ENCODE assay signal across 24 mouse cellular contexts in the genomic region with DNA sequence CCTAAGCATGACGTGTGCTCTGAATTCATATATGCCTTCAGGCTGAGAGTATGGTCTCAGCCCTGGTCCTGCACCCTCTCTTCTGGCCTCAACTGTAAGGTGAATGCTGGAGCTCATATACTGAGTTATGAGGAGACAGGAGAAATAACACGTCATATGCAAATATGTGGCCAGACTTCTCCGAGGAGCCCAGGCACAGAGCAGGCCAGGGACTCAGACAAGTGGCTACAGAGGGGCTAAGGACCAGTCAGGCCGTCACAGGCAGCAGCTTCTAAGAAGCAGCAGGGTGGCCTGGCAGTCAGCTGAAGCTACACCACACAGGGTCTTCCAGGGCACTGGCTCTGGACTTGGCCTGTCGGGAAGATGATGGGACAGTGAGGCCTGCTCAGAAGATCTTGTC. TPM values are rescaled to one million over a fixed set of nuclear protein-coding genes. Genes with fewer than 3 reads are reported as not detected.
DNase-seq lines count a peak whose midpoint lies in the region; ATAC-seq and TF ChIP-seq lines count a peak whose summit lies in the region.
"Had no signal": no experiment of that assay in that cellular context is flagged by ENCODE, and none has a peak within 500 bp of the region (broad histone marks: within the 10 kb centered on the region; RNA-seq: fewer than 3 reads in every experiment).

No protein-coding gene starts in this region.

- TF ChIP-seq POLR2A in bone marrow, adult 2 months (IDR thresholded peaks at IDR 0.05; ENCODE audit: borderline replicate concordance, control insufficient read depth, low read depth, low read length): no peak

- no peaks in the 10 kb centered on the region; the same call in 1 of the 2 replicates for H3K4me1 ChIP-seq in liver, embryonic 15.5 days (replicated peaks)
- H3K4me1 ChIP-seq in bone marrow, adult 2 months (ENCODE audit: control insufficient read depth, insufficient read depth, low read length): peaks cover 9% of the 10 kb centered on the region
- no peaks in the 10 kb centered on the region for H3K4me1 ChIP-seq in hindbrain, embryonic 11.5 days (replicated peaks; ENCODE audit: control insufficient read depth, insufficient read depth, low read length)
- H3K4me1 ChIP-seq: forebrain, embryonic 13.5 days; forebrain, embryonic 15.5 days had no signal

- no peak for ATAC-seq in liver, embryonic 15.5 days (ENCODE audit: insufficient read depth)
- ATAC-seq in erythroid progenitor cell, adult 5-6 weeks (replicated peaks; ENCODE audit: low FRiP score, poor library complexity, severe bottlenecking): no peak
- no peak for ATAC-seq in hindbrain, embryonic 11.5 days (ENCODE audit: low FRiP score)
- ATAC-seq: forebrain, embryonic 13.5 days; forebrain, embryonic 15.5 days; forebrain, postnatal 0 days had no signal

- TF ChIP-seq CTCF in bone marrow, adult 2 months (IDR thresholded peaks at IDR 0.05; ENCODE audit: control insufficient read depth, insufficient read depth, low read length): no peak

- H3K27ac ChIP-seq in liver, embryonic 15.5 days (replicated peaks): 0 out of 2 replicates have a peak overlapping the region, but pooled peaks have one; percentile 19
- H3K27ac ChIP-seq in bone marrow, adult 2 months (ENCODE audit: control insufficient read depth, insufficient read depth, low read depth, low read length, poor library complexity): peak overlapping the region; percentile 67
- 0 out of 2 replicates have a peak overlapping the region, but pooled peaks have one; percentile 17 for H3K27ac ChIP-seq in macrophage
- no peak overlapping the region for H3K27ac ChIP-seq in hindbrain, embryonic 11.5 days (ENCODE audit: low read depth, low read length)
- H3K27ac ChIP-seq: embryonic facial prominence, embryonic 13.5 days; embryonic facial prominence, embryonic 15.5 days; forebrain, embryonic 13.5 days; forebrain, embryonic 15.5 days had no signal

- 54% methylated on average over 5 of the region's 5 CpGs for WGBS in liver, embryonic 15.5 days (ENCODE audit: insufficient replicate concordance)
- WGBS in bone marrow, adult 2 months: 56% methylated on average over 5 of the region's 5 CpGs
- whole genome bisulfite sequencing in macrophage (ENCODE audit: missing documents): 73% methylated on average over 5 of the region's 5 CpGs
- 84% methylated on average over 5 of the region's 5 CpGs for WGBS in hindbrain, embryonic 11.5 days

- DNase-seq in liver: no peak
- DNase-seq in A20 (ENCODE audit: low read depth, low spot score): peak; percentile 86
- DNase-seq in hindbrain, embryonic 11.5 days (ENCODE audit: low spot score): no peak
- DNase-seq: adrenal gland, adult 2 months; adrenal gland, postnatal 10 days; adrenal gland, postnatal 25 days; cerebellum, adult 11 months; cerebellum, adult 18-20 months; cerebellum, adult 8-10 months; cerebellum, adult 9-11 months; cerebellum, postnatal 36 days; embryo, embryonic 11 days; forebrain, postnatal 0 days had no signal

- H3K9ac ChIP-seq in liver, embryonic 15.5 days: no peak overlapping the region
- no peak overlapping the region for H3K9ac ChIP-seq in hindbrain, embryonic 11.5 days (ENCODE audit: low read depth, low read length)
- H3K9ac ChIP-seq: embryonic facial prominence, embryonic 13.5 days; embryonic facial prominence, embryonic 15.5 days; forebrain, embryonic 13.5 days; forebrain, embryonic 15.5 days; forebrain, postnatal 0 days had no signal

- no peaks in the 10 kb centered on the region for H3K79me2 ChIP-seq in macrophage (ENCODE audit: inconsistent target)

- H3K4me3 ChIP-seq in liver, embryonic 15.5 days (replicated peaks): no peak overlapping the region
- H3K4me3 ChIP-seq in bone marrow, adult 2 months (replicated peaks; ENCODE audit: control insufficient read depth, low read depth, low read length): no peak overlapping the region
- no peak overlapping the region for H3K4me3 ChIP-seq in macrophage (ENCODE audit: inconsistent target)
- no peak overlapping the region for H3K4me3 ChIP-seq in hindbrain, embryonic 11.5 days (ENCODE audit: low read depth, low read length)
- H3K4me3 ChIP-seq: embryonic facial prominence, embryonic 13.5 days; embryonic facial prominence, embryonic 15.5 days; erythroblast, embryonic 14.5 days; forebrain, embryonic 13.5 days; forebrain, embryonic 15.5 days had no signal

- no peak overlapping the region for H3K4me2 ChIP-seq in liver, embryonic 15.5 days
- no peak overlapping the region for H3K4me2 ChIP-seq in hindbrain, embryonic 11.5 days (replicated peaks; ENCODE audit: low read depth, low read length)
- H3K4me2 ChIP-seq: embryonic facial prominence, embryonic 13.5 days; embryonic facial prominence, embryonic 15.5 days; forebrain, embryonic 13.5 days; forebrain, embryonic 15.5 days had no signal

- peaks cover 5% of the 10 kb centered on the region for H3K27me3 ChIP-seq in liver, embryonic 15.5 days
- no peaks in the 10 kb centered on the region for H3K27me3 ChIP-seq in hindbrain, embryonic 11.5 days (ENCODE audit: control insufficient read depth, insufficient read depth, low read length)
- H3K27me3 ChIP-seq: embryonic facial prominence, embryonic 13.5 days; embryonic facial prominence, embryonic 15.5 days; forebrain, embryonic 13.5 days; forebrain, embryonic 15.5 days had no signal

- H3K36me3 ChIP-seq in liver, embryonic 15.5 days (replicated peaks): no peaks in the 10 kb centered on the region
- no peaks in the 10 kb centered on the region for H3K36me3 ChIP-seq in macrophage (ENCODE audit: inconsistent target)
- peaks cover 3% of the 10 kb centered on the region; the same call in 1 of the 2 replicates for H3K36me3 ChIP-seq in hindbrain, embryonic 11.5 days (ENCODE audit: control insufficient read depth, insufficient read depth, low read length)

- no peaks in the 10 kb centered on the region for H3K9me3 ChIP-seq in liver, embryonic 15.5 days (replicated peaks)
- no peaks in the 10 kb centered on the region for H3K9me3 ChIP-seq in hindbrain, embryonic 11.5 days (ENCODE audit: control insufficient read depth, low read length)
- H3K9me3 ChIP-seq: embryonic facial prominence, embryonic 15.5 days; forebrain, embryonic 13.5 days; forebrain, embryonic 15.5 days; G1E had no signal

RNA-seq across cellular contexts. Expression of a gene that starts 16.4 kb away (rescaled TPM):
- polyA plus RNA-seq in liver, embryonic 15.5 days (2015; fragmentation: Nextera tagmentation; extraction: Ambion mirVana): 0.59 and 0.68 TPM in 2 replicates
- polyA plus RNA-seq in bone marrow, adult 2 months (2011; ENCODE audit: insufficient read depth, insufficient read length, low replicate concordance, missing spikeins): 8.4 and 15.7 TPM in 2 replicates
- total RNA-seq in macrophage (2018; cell fraction: chromatin; rRNA removed): 10 to 100 TPM in 19 of 26 experiments, 1 to 10 TPM in 7; 2.7 to 65.4 (median 28.0) TPM
- 10 to 100 TPM in 17 of 26 experiments, 1 to 10 TPM in 9; 4.2 to 20.5 (median 11.6) TPM for total RNA-seq in macrophage (2018; cell fraction: cytosol; rRNA removed)
- 10 to 100 TPM in 23 of 26 experiments, 1 to 10 TPM in 3; 4.8 to 46.3 (median 24.7) TPM for total RNA-seq in macrophage (2018; cell fraction: nucleus; rRNA removed)
- 6.5 to 10.7 TPM (median 10.4 TPM) in 3 replicates for polyA plus RNA-seq in macrophage (2018)
- 0.84 and 1.4 TPM in 2 replicates for total RNA-seq in erythroid progenitor cell, adult 5-6 weeks (2015; ENCODE audit: low replicate concordance)
- total RNA-seq in erythroid progenitor cell, adult 5-6 weeks (2017; ENCODE audit: low replicate concordance): 0.26 and 0.53 TPM in 2 replicates
- 1.9 TPM in 2 replicates for polyA plus RNA-seq in hindbrain, embryonic 11.5 days (2014; fragmentation: Nextera tagmentation; extraction: Ambion mirVana)
- polyA plus RNA-seq: C2C12, G1E had no signal

RNA-seq across cellular contexts. Expression of a gene that starts 23.3 kb away (rescaled TPM):
- polyA plus RNA-seq in liver, embryonic 15.5 days (2015; fragmentation: Nextera tagmentation; extraction: Ambion mirVana): 4.2 and 4.6 TPM in 2 replicates
- 14.3 and 19.8 TPM in 2 replicates for polyA plus RNA-seq in bone marrow, adult 2 months (2011; ENCODE audit: insufficient read depth, insufficient read length, low replicate concordance, missing spikeins)
- 10 to 100 TPM in 18 of 26 experiments, 1 to 10 TPM in 8; 2.3 to 49.0 (median 19.7) TPM for total RNA-seq in macrophage (2018; cell fraction: chromatin; rRNA removed)
- total RNA-seq in macrophage (2018; cell fraction: cytosol; rRNA removed): 10 to 100 TPM in 2 of 26 experiments, 1 to 10 TPM in 24; 3.4 to 11.6 (median 5.4) TPM
- total RNA-seq in macrophage (2018; cell fraction: nucleus; rRNA removed): 10 to 100 TPM in 12 of 26 experiments, 1 to 10 TPM in 14; 1.4 to 22.6 (median 9.3) TPM
- polyA plus RNA-seq in macrophage (2018): 5.6 to 6.3 TPM (median 5.7 TPM) in 3 replicates
- 3.2 TPM in 1 of 2 replicates, not detected in the other for total RNA-seq in erythroid progenitor cell, adult 5-6 weeks (2015; ENCODE audit: low replicate concordance)
- total RNA-seq in erythroid progenitor cell, adult 5-6 weeks (2017; ENCODE audit: low replicate concordance): 0.51 and 2.3 TPM in 2 replicates
- polyA plus RNA-seq in hindbrain, embryonic 11.5 days (2014; fragmentation: Nextera tagmentation; extraction: Ambion mirVana): 24.2 and 24.6 TPM in 2 replicates

RNA-seq across cellular contexts. Expression of a gene that starts 35.2 kb away (rescaled TPM):
- polyA plus RNA-seq in liver, embryonic 15.5 days (2015; fragmentation: Nextera tagmentation; extraction: Ambion mirVana): 6.0 and 7.6 TPM in 2 replicates
- polyA plus RNA-seq in bone marrow, adult 2 months (2011; ENCODE audit: insufficient read depth, insufficient read length, low replicate concordance, missing spikeins): 8.6 and 24.6 TPM in 2 replicates
- 10 to 100 TPM; 18.9 to 100.0 (median 57.5) TPM for total RNA-seq in macrophage (2018; cell fraction: chromatin; rRNA removed)
- 10 to 100 TPM in 16 of 26 experiments, 1 to 10 TPM in 10; 4.0 to 15.5 (median 11.0) TPM for total RNA-seq in macrophage (2018; cell fraction: cytosol; rRNA removed)
- 10 to 100 TPM; 16.5 to 68.5 (median 35.7) TPM for total RNA-seq in macrophage (2018; cell fraction: nucleus; rRNA removed)
- 9.3 to 20.3 TPM (median 13.1 TPM) in 3 replicates for polyA plus RNA-seq in macrophage (2018)
- 4.3 and 27.2 TPM in 2 replicates for total RNA-seq in erythroid progenitor cell, adult 5-6 weeks (2015; ENCODE audit: low replicate concordance)
- total RNA-seq in erythroid progenitor cell, adult 5-6 weeks (2017; ENCODE audit: low replicate concordance): 11.0 and 25.7 TPM in 2 replicates
- 16.9 and 17.6 TPM in 2 replicates for polyA plus RNA-seq in hindbrain, embryonic 11.5 days (2014; fragmentation: Nextera tagmentation; extraction: Ambion mirVana)

RNA-seq across cellular contexts. Expression of a gene that starts 35.4 kb away (rescaled TPM):
- polyA plus RNA-seq in liver, embryonic 15.5 days (2015; fragmentation: Nextera tagmentation; extraction: Ambion mirVana): 38.9 and 42.8 TPM in 2 replicates
- polyA plus RNA-seq in bone marrow, adult 2 months (2011; ENCODE audit: insufficient read depth, insufficient read length, low replicate concordance, missing spikeins): 27.6 and 30.1 TPM in 2 replicates
- total RNA-seq in macrophage (2018; cell fraction: chromatin; rRNA removed): 10 to 100 TPM in 6 of 26 experiments, 1 to 10 TPM in 20; 1.6 to 13.5 (median 4.5) TPM
- 10 to 100 TPM; 23.5 to 47.0 (median 33.4) TPM for total RNA-seq in macrophage (2018; cell fraction: cytosol; rRNA removed)
- 10 to 100 TPM in 17 of 26 experiments, 1 to 10 TPM in 9; 3.1 to 27.4 (median 11.6) TPM for total RNA-seq in macrophage (2018; cell fraction: nucleus; rRNA removed)
- 4.7 to 54.4 TPM (median 35.5 TPM) in 3 replicates for polyA plus RNA-seq in macrophage (2018)
- 12.6 TPM in 1 of 2 replicates, not detected in the other for total RNA-seq in erythroid progenitor cell, adult 5-6 weeks (2015; ENCODE audit: low replicate concordance)
- 3.1 TPM in 1 of 2 replicates, not detected in the other for total RNA-seq in erythroid progenitor cell, adult 5-6 weeks (2017; ENCODE audit: low replicate concordance)
- polyA plus RNA-seq in hindbrain, embryonic 11.5 days (2014; fragmentation: Nextera tagmentation; extraction: Ambion mirVana): 62.8 and 67.5 TPM in 2 replicates
